Mouse (Mus musculus): ENCODE data around the gene Bach2.

Bach2 gene

DNA sequence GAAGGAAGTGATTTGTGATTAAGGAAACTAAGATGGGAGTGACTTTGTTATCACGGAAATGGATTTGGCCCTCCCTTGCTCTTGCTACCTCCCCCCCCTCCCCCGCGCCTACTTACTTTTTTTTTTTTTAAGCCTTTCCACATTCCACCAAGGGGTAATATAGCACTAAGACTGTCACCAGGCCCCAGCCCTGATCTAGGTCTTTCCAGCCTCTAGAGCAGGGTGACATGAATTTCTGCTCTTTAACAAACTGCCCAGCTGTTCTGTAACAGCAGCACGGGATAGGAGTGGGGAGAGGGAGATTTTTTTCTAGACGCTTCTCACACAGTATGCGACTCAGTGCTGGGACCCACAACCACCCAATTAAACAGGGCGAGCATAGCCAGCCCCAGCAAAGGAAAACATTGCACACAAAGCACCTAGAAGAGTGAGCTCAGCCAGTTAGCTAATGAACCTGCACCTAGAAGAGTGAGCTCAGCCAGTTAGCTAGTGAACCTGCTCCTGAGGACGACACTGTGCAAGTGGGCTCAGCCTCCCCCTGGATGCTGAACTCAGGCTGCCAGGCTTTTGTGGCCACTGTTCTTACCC is 10.5 kb upstream of the Bach2 start:
- no peak for DNase-seq

DNA sequence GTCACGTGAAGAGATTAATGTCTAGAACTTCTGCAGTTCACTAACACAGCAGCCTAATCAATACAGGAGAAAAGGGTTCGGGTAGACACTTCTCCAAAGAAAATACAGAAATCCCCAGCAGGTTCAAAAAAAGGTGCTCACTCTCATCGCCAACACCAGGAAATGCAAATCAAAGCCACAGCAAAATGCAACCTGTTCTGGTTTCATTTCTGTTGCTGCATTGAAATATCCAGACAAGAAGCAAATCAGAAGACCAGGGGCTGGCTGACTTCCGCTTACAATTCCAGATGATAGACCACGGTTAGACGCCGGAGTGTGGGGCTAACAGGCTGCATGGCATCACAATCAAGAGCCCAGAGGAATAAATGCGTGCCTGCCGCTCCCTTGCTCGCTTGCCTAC is 9.3 kb upstream of the Bach2 start:
- no peak for DNase-seq

DNA sequence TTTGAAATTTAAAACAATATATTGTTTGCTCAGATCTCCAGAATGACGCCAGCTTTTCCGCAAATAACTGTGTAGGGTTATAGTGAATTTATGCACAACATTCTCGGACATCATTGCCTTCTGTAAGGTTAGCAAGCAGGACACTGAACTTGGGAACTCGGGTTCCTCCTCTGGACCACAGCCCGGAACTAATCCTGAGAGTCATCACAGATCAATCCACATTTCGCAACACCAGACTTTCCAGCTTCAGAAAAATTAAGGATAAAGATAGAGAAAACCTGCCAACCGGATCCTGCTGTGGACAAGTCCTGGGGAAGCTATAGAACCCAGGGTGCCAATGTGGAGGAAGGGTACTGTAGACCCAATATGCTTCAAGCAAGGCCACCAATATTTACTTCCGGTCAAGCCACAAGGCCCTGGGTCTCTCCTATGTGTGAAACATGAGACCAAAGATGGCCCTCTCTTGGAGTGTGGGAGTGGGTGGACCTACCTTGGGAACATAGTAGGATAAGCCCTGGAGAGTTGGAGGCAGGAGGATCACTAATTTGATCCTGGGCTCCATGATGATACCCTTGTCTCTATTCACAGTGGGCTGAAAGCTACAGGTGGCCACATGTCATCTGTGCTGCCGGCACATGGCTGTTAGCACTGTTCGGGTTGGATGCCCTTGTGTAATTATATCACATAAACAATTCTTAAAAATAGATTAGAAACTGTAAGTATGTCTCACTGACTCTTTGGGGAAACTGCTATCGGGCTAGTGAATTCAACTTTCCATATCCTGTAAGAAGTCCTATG is 7.1 kb upstream of the Bach2 start:
- no peak for DNase-seq

DNA sequence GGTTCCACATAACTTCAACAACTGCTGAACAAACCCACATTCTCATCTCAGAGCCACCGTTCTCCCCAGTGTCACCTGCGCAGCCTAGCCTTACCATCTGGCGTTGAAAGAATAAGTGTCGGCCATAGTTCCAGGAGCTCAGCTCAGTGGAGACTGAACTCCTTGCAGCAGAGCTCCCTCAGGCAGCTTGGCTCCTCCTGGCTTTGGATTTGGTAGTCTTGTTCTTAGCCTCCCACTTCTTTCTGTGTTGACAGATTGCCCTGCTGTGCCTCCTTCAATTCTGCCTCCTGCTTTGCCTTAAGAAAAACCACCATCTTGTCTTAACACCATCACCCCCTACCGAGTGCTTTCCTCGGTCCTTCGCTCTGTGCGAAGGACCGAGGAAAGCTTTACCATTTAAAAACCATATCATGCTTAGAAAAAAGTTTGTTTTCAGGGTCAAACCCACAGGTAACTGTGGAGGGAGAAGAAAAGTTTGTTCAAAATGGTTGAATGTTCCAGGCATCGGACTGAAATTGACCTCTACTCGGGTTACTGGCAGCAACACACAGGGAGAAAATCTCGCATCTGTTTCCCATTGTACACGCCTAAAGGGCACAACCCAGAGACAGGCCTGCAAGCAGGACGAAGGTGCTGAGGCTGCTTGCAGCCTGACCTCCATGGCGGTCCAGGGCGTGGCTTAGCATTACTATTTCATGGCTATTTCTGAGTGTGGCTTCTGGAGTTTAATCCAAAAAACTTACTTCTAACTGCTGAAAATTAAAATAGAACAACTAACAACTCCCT is 2.5 kb upstream of the Bach2 start:
- no peak for DNase-seq

DNA sequence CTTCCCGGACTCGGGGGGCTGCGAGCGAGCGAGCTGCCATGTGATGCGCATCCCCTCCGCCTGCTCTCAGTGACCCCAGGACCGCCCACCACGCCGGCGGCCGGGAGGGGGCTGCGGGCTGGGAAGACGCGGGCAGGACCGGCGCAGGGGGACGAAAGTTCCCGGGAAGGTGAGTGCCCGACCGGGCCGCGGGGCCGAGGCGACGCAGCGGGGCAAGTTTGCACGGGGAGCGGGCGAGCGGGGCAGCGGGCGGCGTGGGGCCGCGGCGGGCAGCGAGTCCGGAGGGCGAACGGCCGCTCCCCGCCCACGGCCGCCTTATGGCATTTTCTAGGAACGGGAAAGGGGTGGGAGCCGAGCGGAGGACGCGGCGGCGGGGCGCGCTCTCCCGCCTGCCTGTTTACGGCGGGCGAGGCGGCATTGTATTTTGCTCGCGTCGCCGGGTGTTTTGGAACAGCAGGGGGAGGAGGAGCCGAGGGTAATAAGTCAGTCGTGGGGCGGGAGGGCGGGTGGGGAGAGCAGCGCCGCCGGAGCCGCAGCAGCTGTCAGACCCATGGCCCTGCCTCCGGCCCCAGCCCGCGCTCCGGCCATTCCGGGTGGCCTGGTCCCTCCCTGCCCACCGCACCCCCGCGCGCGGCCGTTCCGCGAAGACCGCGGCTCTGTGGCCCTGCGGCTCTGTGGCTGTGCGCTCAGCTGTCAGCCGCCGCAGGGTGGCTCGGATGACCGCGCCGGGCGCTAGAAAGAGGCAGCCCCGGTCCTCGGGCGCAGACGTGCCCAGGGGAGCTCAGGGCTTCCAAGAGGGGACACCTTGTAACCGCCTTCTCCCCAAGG is 531 bp downstream of the Bach2 start:
- DNase-seq = peak; percentile 77

DNA sequence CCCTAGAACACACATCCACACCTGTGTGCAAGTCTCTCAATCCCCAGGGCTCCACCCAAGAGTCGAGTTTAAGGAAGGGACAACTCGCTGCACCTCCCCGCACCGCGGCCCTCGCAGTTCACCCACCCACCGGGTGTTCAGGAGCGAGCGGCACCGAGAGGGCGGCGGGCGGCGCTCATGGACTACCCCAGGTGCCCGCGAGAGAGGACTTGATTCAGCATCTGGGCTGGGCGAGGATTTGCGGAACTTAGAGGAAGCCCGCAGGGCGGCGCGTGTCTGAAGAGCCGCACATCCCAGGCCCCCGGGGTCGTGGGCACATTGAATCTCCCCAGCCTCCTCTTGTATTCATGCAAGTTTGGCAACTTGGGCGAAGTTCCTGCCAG is 1.1 kb downstream of the Bach2 start:
- DNase-seq = no peak

DNA sequence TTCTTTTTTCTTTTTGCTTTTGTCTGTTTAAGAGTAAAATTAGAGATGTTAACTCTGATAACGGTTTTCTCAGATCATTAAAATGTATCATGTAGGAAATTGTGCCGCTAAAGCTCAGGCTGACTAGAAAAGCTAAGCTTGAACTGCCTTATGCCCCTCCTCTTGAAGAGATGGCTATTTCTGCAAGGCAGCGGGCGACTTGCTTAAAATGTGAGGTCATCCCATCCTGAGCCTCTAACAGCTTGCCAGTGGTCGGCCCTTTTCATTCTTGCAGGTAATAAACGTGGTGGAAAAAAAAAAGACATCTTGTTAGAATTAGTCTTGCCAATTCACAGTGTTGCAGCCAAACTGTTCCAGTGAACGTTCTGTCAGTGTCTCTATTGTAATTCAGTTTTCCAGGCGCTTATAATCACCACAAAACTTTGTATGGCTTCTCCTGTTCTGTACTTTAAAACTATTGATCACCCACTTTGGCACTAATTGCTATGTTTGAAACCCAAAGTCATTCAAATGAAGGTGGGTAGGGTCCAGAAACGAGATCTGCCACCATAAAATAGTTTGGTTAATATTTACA is 1.9 kb downstream of the Bach2 start:
- no peak for DNase-seq

DNA sequence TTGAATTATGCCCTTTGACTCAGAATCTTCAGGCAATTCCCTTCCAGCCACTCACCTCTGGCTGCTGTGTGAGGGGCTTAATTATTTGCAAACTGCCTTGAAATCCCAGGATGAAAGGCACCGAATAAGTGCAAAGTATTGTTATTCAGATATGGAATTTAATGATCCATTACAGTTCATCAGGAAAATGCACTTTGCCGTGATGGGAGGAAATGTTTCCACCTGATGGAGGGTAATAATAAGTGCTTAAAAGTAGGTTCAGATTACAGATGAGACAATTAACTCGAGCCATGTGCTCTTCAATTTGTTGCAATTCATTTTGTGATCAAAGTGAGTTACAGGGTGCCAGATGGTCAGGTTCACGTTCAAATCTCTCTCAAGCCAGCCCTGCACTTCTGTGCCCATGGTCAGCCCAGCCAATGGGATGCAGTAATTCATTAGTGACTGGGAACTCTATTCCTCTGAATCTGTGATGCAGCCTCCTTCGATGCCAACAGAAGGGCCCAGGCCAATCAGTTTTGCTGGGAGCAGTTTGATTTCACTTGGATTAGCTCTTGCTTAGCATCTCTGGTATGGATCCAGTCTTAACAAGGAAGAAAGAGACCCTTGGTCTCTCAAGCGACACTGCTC is 2.9 kb downstream of the Bach2 start:
- no peak for DNase-seq

DNA sequence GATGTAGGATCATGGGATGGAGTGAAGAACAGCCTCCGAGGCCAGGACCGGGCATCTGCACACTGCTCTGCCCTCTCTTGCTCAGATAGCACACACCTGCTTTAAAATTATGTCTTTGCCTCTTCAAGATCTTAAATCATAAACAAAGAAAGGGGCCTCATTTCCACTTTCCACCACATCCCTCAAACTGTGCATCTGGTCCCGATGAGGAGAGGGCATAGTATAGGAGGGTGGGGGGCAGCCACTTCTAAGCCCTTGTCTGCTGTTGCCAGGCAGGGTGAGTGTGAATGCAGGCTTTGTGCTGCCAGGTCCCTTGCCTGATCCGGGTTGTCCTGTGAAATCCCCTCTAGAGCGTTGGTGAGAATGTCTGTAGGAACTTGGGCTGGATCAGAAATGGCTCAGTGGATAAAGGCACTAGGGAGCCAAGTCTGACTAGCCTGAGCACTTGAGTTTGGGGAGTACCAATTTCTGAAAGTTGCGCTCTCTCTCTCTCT is 3.6 kb downstream of the Bach2 start:
- DNase-seq = no peak

DNA sequence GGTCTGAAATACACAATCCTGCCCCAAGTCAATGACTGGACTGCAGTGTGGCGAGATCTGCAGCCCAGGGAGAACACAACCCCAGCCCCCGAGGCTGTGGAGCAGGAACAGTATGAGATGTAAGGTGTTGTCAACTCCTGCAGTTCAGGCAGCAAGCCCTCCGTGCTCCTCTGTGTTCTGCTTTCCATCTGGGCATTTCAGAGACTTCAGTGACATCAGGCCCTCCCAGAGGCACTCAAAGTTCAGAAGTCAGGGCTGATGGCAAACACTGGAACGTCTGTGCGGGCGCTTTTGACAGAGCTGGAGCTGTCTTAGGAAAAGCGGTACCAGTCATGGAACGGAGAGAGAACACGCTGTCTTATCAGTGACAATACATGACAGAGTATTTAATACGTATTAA is 4.9 kb downstream of the Bach2 start:
- no peak for DNase-seq

DNA sequence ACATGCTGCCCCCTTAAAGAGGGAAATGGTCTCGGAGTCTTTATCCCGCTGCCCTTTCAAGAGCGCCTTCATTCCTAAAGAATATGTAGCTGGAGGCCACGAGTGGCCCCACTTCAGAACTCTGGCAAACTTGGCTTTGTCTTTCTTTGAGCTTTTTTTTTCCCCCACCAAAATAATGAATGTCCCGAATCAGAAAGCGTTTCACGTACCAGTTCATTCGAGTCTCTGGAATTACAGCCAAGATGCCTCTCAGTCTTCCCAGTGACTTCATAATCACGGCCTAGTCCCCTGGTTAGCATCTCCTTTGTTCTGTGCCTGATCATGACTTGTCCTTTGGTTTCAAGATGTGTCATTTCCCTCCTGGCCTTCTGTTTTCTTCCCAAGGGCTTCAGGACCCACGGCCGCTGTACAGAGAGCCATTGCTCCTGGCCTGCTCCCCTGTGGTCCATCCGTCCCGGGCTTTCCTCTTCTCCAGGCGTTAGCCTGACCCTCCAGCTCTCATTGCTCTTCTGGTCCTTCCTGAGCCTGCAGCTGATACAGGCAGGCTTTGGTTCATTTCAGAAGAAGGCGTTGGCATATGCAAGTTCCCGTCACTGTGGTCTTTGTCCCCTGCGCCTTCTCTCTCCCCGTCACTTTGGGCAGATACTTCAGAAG is 5.6 kb downstream of the Bach2 start:
- DNase-seq = no peak

DNA sequence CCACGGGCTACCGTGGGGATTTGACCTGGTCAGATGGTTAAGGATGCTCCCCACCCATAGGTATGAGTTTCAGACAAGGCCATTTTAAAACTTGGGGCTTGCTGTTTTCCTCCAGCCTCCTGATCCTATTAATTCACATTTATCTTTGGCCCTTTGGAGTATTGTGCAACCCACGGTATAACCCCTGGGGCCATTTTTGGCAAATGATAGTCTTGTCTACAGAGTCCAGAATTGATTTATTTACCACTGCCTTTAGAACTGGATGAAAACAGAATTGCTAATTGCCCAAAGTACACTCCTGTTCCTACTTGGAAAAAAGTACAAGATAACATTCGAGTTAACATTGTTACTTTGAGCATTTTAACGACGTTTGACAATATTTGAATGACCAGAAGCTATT is 7.0 kb downstream of the Bach2 start:
- DNase-seq = no peak

DNA sequence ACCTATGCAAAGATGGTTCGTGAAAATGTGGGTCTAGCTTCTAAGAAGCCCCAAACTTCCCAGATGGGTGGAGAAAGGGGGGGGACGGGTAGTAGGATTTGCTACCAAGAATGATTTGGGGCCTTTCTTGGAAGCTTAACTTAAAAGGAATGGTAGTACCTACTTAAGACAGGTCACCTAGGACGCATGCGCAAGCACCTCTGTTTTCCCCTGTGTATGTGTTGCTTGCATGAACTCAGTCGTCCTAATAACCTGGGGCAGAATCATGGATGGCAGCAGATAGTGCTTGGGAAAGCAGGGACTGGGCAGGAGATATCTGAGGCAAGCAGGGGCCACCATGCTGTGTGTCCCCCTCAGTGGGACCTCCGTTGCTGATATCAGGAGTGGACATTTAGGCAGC is 7.4 kb downstream of the Bach2 start:
- DNase-seq = no peak

DNA sequence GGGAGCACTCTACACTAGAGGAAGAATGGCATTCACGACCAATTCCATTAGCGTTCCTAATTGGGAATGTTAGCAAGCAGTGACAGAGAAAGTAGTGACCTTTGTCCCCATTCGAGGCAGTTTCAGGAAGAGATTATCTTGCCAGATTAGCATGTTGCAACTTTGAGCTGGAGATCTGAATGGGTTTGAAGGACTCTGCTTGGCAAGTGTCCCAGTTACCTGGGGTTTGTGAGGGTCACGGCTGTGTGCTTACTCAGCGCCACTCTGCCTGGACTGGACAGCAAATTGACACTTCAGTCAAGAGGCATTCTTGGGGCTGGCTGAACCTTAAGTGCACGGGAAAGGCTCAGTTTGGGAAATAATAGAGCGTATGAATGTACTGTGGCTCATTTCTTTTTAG is 8.2 kb downstream of the Bach2 start:
- DNase-seq = no peak

DNA sequence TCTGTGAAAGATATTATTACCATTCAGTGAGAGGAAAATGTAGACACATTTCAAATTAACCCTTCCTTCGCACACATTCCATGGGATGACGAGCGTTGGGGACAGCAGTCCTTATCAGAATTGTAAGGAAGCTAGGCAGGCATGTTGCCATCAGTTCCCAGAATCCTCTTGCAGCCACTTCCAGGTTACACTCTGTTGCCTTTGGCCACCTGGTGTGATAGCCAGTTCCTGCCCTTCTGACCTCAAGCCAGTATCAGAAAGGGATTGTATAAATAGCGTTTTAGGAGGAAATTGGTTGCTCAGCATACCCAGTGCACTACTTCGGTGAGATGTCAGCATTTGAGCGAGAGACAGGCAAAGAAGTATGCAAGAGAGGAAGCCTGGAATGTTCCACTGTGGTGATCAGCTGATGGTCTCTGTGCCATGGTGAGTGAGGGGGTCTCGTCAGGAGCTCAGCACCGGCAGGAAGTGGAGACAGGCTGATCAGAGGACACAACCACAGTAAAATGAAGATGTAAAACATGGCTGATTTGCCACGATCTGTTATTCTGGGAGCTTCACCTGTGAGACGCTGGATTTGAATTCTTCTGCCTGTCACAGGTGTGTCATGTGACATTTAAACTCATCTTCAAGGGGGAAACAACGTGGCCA is 9.0 kb downstream of the Bach2 start:
- DNase-seq = no peak

DNA sequence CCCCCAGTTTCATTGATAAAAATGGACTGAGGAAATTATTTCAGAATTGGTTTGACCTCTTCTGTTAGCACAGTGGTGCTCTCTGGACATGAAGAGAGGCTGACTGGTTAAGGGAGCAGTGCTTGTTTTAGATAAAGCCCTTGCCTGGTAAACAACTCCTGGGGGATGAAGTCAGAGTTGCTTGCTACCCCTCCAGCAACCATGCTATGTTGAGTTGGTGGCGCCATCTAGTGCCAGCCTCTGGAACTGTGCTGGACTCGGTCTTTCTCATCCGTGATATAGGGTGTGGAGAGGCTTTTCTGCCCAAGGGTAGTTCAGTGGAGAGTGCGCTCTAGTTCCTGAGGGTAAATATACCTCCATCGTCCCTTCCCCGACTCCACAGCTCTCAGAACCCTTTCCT is 9.6 kb downstream of the Bach2 start:
- DNase-seq = peak; percentile 65

DNA sequence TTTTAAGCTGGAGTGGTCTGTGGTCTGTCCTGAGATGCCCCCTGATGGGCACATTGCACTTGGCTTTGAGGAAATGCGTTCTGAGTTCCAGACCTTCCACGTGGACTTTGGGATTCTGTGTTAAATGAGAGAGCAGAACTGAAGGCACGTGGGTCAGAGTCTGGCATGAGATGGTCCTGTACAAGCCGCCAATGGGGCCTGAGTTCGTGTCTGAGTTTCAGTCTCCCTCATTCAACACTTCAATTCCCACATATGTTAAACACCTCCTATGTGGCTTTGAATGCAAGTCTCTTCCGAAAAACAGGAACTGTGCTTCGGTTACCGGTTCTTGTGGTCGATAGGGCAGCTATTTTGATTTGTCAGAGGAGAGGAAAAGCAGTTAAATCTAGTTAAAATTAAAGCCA is 10.4 kb downstream of the Bach2 start:
- no peak for DNase-seq

DNA sequence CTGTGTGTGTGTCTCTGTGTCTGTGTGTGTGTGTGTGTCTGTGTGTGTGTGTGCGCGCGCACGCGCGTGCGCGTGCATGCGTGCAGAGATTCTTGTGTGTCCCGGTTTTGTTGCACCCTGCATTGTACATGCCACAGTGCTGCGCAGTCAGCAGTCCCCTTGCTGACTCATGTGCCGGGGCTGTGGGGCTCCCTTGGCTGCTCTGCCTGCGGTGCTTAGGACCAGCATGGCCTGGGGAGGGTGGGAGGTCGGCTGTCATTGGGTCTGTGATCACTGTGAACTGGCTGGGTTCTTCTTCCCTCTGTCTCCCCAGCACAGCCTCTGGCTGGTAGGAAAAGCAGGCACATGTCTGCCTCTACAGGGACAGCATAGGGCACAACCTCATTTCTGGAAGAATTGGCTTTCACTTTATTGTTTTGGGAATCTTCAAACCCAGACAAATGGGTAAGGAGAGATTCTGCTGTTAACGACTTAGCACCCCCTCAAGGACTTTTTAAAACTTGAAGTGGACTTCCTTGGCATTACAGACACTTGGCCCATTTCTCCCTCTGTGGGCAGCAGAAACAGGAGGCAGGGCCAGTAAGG is 11.2 kb downstream of the Bach2 start:
- no peak for DNase-seq

DNA sequence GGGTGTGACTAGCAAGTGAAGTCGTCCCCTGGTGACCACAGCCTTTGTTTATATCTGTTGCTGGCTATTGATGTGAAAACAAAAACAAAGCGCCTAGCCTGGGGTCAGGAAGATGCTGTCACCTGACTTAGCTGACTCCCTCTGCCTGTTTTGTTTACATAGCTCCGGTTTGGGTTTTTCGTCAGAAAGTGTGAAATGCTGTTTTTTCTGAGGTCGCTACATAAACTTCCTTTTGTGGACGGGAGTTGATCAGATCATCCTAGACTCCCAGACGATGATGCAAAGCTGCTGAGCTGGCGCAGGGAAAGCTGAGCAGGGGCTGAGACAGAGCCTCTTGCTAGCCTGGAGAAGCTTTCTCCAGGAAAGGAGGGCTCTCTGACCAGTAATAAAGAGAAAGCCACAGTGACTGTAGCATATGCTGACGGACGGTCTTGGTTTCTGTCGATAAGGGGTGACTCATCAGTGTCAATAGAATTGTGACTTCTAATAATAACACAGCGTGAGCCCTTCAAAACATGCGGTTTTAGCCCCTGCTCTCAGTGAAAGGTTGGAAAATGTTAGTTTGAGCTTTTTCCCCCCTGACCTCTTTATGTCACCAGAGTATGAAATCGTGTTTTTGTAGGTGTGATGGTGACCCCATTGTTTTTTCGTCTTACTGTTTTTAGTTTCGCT is 11.9 kb downstream of the Bach2 start:
- peak; percentile 50 for DNase-seq

DNA sequence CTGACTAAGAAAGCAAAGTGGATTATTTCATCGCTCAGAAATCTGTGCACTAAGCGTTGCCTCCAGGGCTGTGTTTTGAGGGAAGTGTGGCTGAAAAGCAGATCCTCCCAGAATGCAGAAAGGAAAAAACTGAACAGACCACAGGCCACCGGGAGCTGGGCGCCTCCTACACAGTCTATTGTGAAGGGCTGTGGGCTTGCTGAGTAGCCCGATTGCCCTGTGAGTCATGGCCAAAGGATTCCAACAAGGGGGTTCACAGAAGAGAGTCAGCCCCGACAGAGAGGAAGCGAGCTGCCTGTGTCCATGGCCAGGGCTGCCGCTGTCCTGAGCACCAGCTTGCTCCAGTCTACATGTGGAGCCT is 12.4 kb downstream of the Bach2 start:
- no peak for DNase-seq
